ENCODE assay signal across 27 mouse cellular contexts in the genomic region with DNA sequence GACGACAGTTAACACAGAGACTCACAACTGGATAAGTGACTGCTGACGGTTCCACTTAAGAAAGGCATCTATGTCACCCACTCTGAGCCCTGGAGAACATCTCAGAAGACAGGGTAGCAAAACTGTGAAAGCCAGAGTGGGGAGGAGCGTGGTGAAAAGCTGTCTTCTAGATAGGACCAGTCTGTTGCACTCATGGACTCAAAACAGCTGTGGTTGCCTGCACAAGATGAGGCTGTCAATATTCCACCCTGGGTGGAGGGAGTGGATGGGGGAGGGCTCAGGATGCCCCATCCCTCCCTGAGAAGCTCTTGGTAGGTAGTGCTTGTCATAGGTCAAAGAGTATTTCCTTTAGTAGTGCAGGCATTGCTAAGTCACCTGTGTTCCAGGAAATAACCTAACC. TPM values are rescaled to one million over a fixed set of nuclear protein-coding genes. Genes with fewer than 3 reads are reported as not detected.
DNase-seq lines count a peak whose midpoint lies in the region; ATAC-seq lines count a peak whose summit lies in the region.
"Had no signal": no experiment of that assay in that cellular context is flagged by ENCODE, and none has a peak within 500 bp of the region (broad histone marks: within the 10 kb centered on the region; RNA-seq: fewer than 3 reads in every experiment).

No protein-coding gene starts in this region.

- peak overlapping the region; percentile 41; the same call in 1 of the 2 replicates for H3K27ac ChIP-seq in heart, embryonic 11.5 days (ENCODE audit: low read depth, low read length)
- H3K27ac ChIP-seq: embryonic facial prominence, embryonic 12.5 days; forebrain, embryonic 12.5 days; hindbrain, embryonic 13.5 days; kidney, postnatal 0 days; layer of hippocampus, adult 2 months; liver, embryonic 13.5 days had no signal

- peak overlapping the region; percentile 42; the same call in 1 of the 2 replicates for H3K4me2 ChIP-seq in heart, embryonic 11.5 days
- H3K4me2 ChIP-seq: embryonic facial prominence, embryonic 12.5 days; forebrain, embryonic 12.5 days; hindbrain, embryonic 13.5 days; liver, embryonic 13.5 days; lung, embryonic 14.5 days had no signal

- no peak for DNase-seq in heart, postnatal 25 days (ENCODE audit: low spot score)
- DNase-seq in kidney, adult 11 months: peak; percentile 13
- DNase-seq in kidney, adult 18-20 months: no peak
- peak; percentile 26 for DNase-seq in lung, postnatal 10 days
- no peak for DNase-seq in lung, postnatal 14 days
- peak; percentile 68 for DNase-seq in yolk sac, embryonic 10.5 days (ENCODE audit: low spot score)
- DNase-seq in gastrocnemius, postnatal 10 days: no peak
- DNase-seq: adrenal gland, postnatal 14 days; cerebellum, adult 2 months; cerebellum, postnatal 25 days; gastrocnemius, postnatal 36 days; liver, embryonic 13.5 days; lung, embryonic 14.5 days; lung, postnatal 4 days; midbrain, embryonic 14.5 days had no signal

- H3K27me3 ChIP-seq in heart, embryonic 11.5 days (ENCODE audit: control insufficient read depth, insufficient read depth, low read length): 0 out of 2 replicates have a peak, but pooled peaks cover 2% of the 10 kb centered on the region
- H3K27me3 ChIP-seq: embryonic facial prominence, embryonic 12.5 days; forebrain, embryonic 12.5 days; hindbrain, embryonic 13.5 days; liver, embryonic 13.5 days had no signal

- H3K36me3 ChIP-seq in heart, embryonic 11.5 days (ENCODE audit: control insufficient read depth, insufficient read depth, low read length): no peaks in the 10 kb centered on the region
- H3K36me3 ChIP-seq: embryonic facial prominence, embryonic 12.5 days; forebrain, embryonic 12.5 days; hindbrain, embryonic 13.5 days; liver, embryonic 13.5 days had no signal

- WGBS in heart, embryonic 11.5 days (ENCODE audit: insufficient replicate concordance): 22% methylated on average over 3 of the region's 3 CpGs

- intact Hi-C loops in heart, postnatal 25 days (cut with DNase I): no loop called here

- H3K9me3 ChIP-seq in heart, embryonic 11.5 days (replicated peaks; ENCODE audit: control insufficient read depth, low read length): no peaks in the 10 kb centered on the region
- H3K9me3 ChIP-seq: embryonic facial prominence, embryonic 12.5 days; forebrain, embryonic 12.5 days; hindbrain, embryonic 13.5 days; liver, embryonic 13.5 days had no signal

- no peak overlapping the region for H3K4me3 ChIP-seq in heart, embryonic 11.5 days (ENCODE audit: low read depth, low read length)
- H3K4me3 ChIP-seq: embryonic facial prominence, embryonic 12.5 days; erythroblast, embryonic 14.5 days; forebrain, embryonic 12.5 days; hindbrain, embryonic 13.5 days; layer of hippocampus, adult 2 months; liver, embryonic 13.5 days had no signal

- H3K9ac ChIP-seq in heart, embryonic 11.5 days (ENCODE audit: low read depth, low read length): no peak overlapping the region
- H3K9ac ChIP-seq: embryonic facial prominence, embryonic 12.5 days; forebrain, embryonic 12.5 days; hindbrain, embryonic 13.5 days; liver, embryonic 13.5 days; lung, embryonic 14.5 days had no signal

- ATAC-seq in heart, embryonic 11.5 days (replicated peaks; ENCODE audit: insufficient number of reproducible peaks, low FRiP score, low TSS enrichment): peak; percentile 65; the same call in 1 of the 2 replicates

- H3K4me1 ChIP-seq in heart, embryonic 11.5 days (ENCODE audit: control insufficient read depth, insufficient read depth, low read length): peaks cover 13% of the 10 kb centered on the region
- H3K4me1 ChIP-seq: embryonic facial prominence, embryonic 12.5 days; forebrain, embryonic 12.5 days; hindbrain, embryonic 13.5 days; liver, embryonic 13.5 days had no signal

RNA-seq across cellular contexts. Expression of a gene that starts 15.4 kb away (rescaled TPM):
- polyA plus RNA-seq in heart, embryonic 11.5 days (2014; fragmentation: Nextera tagmentation; extraction: Ambion mirVana): 0.17 and 0.19 TPM in 2 replicates
- total RNA-seq in heart, postnatal 25 days (2021): under 1 TPM; 0.18 to 0.22 TPM
- 1 to 10 TPM; 3.3 to 3.4 TPM for total RNA-seq in gastrocnemius, postnatal 10 days (2021)
- total RNA-seq: megakaryocyte-erythroid progenitor cell, adult 5-6 weeks had no signal
- polyA plus RNA-seq: midbrain, embryonic 14.5 days had no signal

RNA-seq across cellular contexts. Expression of a gene that starts 15.6 kb away (rescaled TPM):
- 0.26 and 0.34 TPM in 2 replicates for polyA plus RNA-seq in heart, embryonic 11.5 days (2014; fragmentation: Nextera tagmentation; extraction: Ambion mirVana)
- total RNA-seq in heart, postnatal 25 days (2021): not detected
- total RNA-seq in gastrocnemius, postnatal 10 days (2021): under 1 TPM in 1 of 2 experiments, not detected in 1; 0.41 TPM
- total RNA-seq: adrenal gland, postnatal 14 days; gastrocnemius, postnatal 36 days; heart, postnatal 10 days; layer of hippocampus, adult 2 months; layer of hippocampus, postnatal 25 days; megakaryocyte-erythroid progenitor cell, adult 5-6 weeks had no signal
- polyA plus RNA-seq: erythroblast, embryonic 14.5 days; forebrain, embryonic 12.5 days; hindbrain, embryonic 13.5 days; limb, embryonic 11.5 days; liver, embryonic 13.5 days; lung, embryonic 14.5 days; neural tube, embryonic 11.5 days had no signal

RNA-seq across cellular contexts. Expression of a gene that starts 54.1 kb away (rescaled TPM):
- polyA plus RNA-seq in heart, embryonic 11.5 days (2014; fragmentation: Nextera tagmentation; extraction: Ambion mirVana): 37.9 and 40.7 TPM in 2 replicates
- 10 to 100 TPM; 28.5 to 33.9 TPM for total RNA-seq in heart, postnatal 25 days (2021)
- 10 to 100 TPM; 24.9 to 31.0 TPM for total RNA-seq in gastrocnemius, postnatal 10 days (2021)

RNA-seq across cellular contexts. Expression of a gene that starts 54.4 kb away (rescaled TPM):
- polyA plus RNA-seq in heart, embryonic 11.5 days (2014; fragmentation: Nextera tagmentation; extraction: Ambion mirVana): 20.1 and 20.9 TPM in 2 replicates
- 1 to 10 TPM; 3.6 to 6.4 TPM for total RNA-seq in heart, postnatal 25 days (2021)
- total RNA-seq in gastrocnemius, postnatal 10 days (2021): 1 to 10 TPM; 6.8 to 9.2 TPM

Comparison
In these comparisons a context has a peak if more than half of its experiments do, and no peak if none do; other contexts are left out.
1. DNase-seq: peak in kidney, adult 11 months (single experiment), lung, postnatal 10 days (single experiment) and yolk sac, embryonic 10.5 days (single experiment); none in heart, postnatal 25 days (single experiment), kidney, adult 18-20 months (single experiment), lung, postnatal 14 days (single experiment) and gastrocnemius, postnatal 10 days (single experiment).